Mouse (Mus musculus): ENCODE data around the gene Mrps21. TPM values are rescaled to one million over a fixed set of nuclear protein-coding genes. Genes with fewer than 3 reads are reported as not detected.
A peak's percentile ranks its signal among the peaks of the same experiment; 100 is the strongest.

The Mrps21 gene
- total RNA-seq, 2 experiments from 2014 or later: 134 to 158 TPM

DNA sequence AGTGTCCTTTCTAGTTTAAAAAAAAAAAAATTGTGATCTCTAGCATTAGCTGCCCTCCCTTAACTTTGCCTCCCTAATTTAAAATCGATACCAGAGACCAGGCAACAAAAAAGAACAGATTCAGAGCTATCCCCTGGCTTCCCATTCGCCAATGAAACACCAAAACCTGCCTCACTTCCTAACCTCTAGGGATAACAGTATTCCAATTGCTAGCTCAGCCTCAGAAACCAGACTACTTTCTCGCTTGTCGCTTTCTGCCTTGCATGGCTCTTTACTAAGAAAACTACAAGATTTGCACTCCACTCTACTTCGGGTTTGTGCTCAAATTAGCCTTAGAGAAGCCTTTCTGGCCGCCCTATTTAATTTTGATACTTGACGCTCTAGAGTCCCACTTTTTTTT is 15.2 kb downstream of the Mrps21 start:
- DNase-seq (ENCODE audit: low spot score in 2 of 2): no peak

DNA sequence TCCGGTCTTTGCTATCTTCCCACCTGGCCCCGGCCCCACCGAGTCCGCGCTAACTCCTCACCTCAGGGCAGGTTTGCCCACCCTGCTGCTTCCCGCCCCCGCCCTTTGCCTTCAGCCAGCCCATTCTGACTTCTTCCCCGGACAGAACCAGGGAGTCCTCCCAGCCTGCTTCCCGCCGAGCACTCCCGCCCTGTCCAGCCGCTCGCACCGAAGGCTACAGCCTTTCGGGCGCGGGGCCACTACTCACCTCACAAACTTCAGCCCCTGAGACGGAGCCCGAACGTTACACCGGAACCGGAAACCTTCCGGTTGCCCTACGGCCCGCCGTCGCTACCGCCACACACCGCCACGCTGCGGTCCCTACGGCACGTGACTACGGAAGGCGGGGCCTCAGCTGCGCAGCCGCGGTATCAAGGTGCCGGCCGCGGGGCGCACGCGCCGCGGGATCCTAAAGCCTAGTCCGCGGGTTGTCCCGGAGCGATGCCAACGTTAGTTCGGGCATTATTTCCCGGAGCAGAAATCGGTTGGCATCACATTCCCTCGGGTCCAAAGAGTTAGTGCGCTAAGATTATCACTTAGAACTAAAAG is 15.7 kb downstream of the Mrps21 start, which contains the start of gene Prpf3:
TSS of gene Prpf3 (minus strand) at position 384 of the 588 bp plus-strand sequence.
- peak; percentile 93 to 97 for DNase-seq (ENCODE audit: low spot score in 2 of 2)

DNA sequence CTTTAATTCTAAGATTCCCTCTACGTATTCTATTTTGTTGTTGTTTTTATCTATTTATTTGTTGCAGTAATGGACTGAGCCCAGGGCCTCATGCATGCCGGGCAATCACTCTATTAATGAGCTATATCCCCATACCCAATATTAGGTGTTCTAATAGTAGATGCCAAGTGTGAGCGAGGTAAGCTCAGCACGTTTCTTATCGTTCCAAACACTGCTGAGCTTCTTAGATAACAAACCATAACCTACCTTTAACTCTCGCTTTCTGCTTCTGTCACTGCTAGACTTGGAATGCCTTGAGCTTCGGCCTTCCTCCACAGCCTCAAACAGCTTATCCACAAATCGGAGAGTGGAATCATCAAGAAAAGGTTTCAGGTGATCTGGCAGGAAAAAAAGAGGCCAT is 20.0 kb downstream of the Mrps21 start:
- DNase-seq (ENCODE audit: low spot score in 2 of 2): no peak

DNA sequence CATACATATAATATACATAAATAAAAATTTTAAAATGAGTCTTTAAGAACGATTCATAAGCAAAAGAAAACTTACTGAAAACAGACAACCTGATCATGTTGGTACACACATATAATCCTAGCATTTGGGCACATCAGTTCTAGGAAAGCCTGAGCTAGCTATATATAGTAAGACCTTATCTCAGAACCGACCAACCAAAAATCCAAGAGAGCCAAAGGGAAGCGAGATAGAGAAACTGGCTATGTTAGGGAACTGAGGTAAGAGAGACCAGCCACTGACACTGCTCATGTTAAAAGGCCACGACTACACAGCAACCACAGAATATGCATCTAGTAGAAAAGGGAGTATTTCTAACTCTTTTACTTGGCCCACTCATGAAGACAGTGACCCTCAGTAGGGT is 20.7 kb downstream of the Mrps21 start:
- DNase-seq (ENCODE audit: low spot score in 2 of 2): no peak

DNA sequence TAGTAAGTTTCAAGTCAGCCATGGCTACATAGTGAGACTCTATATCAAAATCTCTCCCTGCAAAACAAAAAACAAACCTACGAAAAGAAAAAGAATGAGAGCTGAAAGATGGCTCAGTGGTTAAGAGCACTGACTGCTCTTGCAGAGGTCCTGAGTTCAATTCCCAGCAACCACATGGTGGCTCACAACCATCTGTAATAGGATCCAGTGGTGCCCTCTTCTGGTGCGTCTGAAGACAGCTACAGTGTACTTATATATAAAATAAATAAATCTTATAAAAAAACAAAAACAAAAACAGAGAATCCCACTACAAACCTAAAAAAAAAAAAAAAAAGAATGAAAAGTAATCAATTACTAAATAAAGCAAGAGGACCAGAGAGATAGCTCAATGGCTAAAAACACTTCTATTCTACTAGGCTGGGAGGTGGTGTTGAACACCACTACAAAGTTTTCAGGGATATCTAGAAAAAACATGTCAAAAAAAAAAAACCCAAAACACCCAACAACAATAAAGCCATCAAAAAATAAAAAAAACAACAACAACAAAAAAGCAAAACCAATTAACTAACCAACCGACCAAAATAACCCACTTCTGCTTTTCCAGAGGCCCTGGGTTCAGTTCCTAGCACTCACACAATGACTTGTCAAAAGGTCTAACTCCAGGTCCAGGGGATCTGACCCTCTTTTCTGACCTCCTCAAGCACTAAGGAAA is 28.7 kb downstream of the Mrps21 start:
- no peak for DNase-seq (ENCODE audit: low spot score in 2 of 2)

DNA sequence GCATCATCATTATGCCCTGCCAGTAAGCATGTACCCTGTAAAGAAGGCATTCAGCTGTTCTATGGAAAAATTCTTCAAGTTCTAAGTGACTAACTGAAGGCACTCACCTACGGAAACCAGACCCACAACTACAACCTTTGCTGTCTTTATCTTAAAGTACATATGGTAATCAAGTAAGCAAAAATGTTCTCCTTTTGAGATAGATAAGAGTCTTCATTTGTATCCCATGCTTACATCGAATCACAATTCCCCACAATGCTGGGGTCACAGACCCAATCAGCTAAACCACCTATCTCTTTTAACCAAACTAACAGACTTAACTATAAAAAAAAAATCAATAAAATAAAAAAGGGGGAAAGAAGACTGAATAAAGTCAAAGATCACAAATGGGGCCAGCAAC is 32.1 kb downstream of the Mrps21 start:
- DNase-seq (ENCODE audit: low spot score in 2 of 2): no peak

DNA sequence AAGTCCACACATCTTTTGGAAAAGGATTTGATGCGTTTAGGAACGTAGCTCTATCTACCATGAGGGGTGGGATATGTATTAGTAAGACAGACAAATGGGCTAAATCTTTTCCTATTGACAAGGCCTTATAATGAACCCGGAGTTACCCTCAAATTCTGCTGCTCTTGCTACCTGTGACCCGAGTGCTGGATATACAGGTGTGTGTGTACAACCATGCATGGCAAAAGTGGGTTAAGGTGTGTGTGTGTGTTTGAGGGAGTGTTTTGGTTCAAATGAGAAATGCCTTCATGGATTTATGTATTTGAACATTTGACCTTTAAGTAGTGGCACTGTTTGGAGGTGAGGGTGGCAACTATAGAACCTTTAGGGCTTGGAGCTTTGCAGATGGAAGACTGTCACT is 42.3 kb downstream of the Mrps21 start:
- no peak for DNase-seq (ENCODE audit: low spot score in 2 of 2)

DNA sequence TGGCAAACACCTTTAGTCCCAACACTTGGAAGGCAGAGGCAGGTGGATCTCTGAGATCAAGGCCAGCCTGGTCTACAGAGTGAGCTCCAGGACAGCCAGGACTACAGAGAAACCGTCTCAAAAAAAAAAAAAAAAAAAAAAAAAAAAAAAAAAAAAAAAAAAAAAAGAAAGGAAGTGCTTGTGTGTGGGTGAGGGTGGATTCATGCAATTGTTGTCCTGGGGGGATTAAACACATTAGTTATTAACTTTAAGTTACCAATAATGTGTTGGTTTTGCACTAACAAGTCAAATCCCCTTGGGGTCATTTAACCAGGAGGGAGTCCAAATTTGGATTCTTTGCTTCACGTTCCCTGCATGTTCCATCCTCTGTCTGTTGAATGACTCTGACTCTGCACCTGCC is 45.0 kb downstream of the Mrps21 start:
- DNase-seq (ENCODE audit: low spot score in 2 of 2): no peak

DNA sequence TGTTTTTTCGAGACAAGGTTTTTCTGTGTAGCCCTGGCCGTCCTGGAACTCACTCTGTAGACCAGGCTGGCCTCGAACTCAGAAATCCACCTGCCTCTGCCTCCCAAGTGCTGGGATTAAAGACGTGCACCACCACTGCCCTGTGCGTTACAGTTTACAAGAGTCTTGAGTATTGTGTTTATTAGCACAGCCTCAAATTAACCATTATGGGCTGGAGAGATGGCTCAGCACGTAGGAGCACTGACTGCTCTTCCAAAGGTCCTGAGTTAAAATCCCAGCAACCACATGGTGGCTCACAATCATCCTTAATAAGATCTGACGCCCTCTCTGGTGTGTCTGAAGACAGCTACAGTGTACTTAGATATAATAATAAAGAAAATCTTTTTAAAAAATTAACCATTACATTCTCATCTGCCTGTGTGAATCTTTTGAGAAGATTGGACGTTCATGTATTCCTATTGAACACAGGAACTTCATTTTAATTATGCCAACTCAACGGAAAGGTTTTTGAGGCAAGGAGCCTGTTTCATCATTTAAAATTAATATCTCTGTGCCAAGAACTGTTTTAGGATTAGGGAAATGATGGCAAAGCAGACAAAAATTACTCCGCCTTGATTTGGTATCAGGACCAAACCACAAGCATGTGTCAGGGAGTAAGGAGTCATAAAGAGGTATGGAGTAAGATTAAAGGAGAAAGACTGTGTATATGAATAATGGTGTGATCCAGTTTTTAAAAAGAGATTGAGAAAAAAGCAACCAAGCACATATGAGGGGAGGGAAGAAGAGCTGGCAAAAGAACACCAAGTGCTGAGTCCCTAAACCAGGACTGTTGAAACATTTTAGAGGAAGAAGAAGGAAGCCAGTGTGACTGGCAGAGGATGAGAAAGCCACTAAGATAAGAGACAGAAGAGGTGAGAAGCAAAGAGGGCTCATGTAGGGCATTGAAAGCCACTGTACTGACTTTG is 51.0 kb downstream of the Mrps21 start:
- DNase-seq (ENCODE audit: low spot score in 2 of 2): peak in 1 of 2 experiments; percentile 24

DNA sequence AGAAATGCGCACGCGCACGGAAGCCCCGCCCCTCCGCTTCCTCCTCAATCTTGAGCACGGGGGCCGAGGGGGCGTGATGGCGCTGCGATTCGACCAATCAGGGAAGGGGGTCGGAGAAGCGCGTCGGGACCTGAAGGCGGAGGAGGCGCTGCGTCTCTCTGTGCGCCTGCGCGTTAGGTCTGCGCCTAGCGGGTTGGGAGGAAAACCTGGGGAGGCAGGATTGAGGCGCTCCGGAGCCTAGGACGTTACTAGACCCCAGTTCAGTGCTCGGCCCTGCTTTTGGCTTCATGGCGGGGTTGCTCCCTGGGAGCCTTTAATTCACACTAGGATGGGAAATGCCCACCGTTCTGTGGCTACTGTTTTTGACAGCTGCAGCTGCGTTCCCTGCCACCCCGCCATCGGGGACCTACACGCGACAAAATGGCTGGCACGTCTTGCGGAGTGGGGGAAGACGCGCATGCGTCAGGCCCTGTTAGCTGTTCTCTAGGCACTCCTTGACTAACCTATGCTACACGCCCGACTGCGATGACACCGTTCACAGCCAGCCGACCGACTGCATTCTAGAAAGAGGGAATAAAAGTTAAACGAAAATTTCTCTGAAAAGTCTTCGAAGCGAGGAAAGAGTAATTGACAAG is 51.9 kb downstream of the Mrps21 start:
- peak; percentile 99 to 100 for DNase-seq (ENCODE audit: low spot score in 2 of 2)

DNA sequence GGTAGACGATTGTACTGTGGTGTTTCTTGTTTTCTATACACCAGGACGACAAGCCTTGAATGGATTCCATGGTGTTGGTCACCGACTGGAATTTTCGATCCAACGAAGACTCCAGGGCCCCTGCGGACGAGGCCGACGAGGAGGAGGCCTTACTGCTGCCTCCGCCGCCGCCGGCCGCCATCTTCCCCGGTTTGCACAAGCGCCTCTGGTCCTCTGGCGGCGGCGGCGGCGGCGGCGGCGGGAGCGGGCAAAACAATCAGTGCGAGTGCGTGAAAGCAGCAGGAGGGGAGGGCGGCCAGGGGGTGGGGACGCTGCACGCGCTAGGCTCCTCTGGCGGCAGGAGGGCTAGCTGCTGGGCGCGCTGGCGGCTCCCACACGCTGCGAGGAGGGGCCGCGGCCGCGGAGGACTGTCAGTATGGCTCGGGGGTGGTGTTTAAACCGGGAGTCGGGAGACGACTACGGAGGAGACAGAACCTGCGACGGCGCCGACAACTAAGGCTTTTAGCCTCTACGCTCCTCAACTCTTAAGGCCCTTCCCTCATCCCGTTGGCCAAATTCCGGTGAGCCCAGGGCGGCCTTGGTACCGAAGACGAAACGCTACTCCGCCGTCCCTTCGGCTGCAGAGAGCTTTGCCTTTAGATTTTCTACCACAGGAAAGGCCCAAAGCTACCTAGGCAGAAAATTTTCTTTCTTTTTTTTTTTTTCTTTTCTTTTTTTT is 52.6 kb downstream of the Mrps21 start, which contains the start of gene Rprd2:
TSS of gene Rprd2 (minus strand) at position 293 of the 718 bp plus-strand sequence.
- DNase-seq (ENCODE audit: low spot score in 2 of 2): peak; percentile 76 to 87

DNA sequence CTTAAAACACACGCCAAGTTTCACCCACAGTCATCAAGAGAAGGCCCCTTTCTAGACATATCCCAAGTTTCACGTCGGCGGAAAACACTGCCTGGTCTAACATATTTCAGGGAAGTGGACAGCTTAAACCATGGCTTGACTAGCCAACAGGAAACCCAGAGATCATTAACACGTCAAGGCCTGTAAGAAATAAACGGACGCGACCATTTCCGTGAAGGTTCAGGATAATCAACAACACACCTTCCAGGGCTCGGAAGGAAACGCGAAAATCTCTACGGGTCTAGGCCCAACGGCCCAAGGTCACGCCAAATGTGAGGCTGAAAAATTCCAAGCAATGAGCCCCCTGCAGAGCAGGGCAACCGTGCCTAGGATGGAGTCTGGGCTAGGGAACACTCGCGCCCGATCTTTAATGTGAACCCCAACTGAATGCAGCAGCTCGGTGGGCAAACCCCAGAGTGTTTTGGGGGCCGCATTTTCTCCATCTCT is 53.2 kb downstream of the Mrps21 start:
- peak in 1 of 2 experiments; percentile 41 for DNase-seq (ENCODE audit: low spot score in 2 of 2)

DNA sequence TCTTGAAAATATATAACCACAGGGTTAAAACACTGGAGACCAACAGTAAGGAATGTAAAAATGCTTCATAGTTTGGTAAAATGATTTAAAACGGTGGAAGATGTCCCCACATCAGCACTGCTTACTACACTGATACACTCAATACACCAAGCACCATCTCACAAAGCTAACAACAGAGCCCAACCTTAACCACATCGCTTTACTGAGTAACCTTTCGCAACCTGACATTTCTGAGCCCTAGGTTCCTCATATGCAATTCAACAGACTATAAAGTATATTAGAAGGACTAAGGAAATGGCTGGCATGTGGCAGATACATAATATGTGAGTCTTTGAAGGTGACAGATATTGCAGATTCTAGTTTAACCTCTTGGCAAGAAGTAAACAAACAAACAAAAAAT is 54.6 kb downstream of the Mrps21 start:
- DNase-seq (ENCODE audit: low spot score in 2 of 2): no peak

Other genes with a start within 250 kb of the Mrps21 start
- 100 to 1,000 TPM; 322 to 323 TPM for gene Ensa, start 246.5 kb downstream of the Mrps21 start, total RNA-seq (2021)
- 10 to 100 TPM; 56.9 to 62.7 TPM for gene Mcl1, start 212.7 kb downstream of the Mrps21 start, total RNA-seq (2021)
- 1 to 10 TPM; 7.1 to 7.4 TPM for gene Adamtsl4, start 183.6 kb downstream of the Mrps21 start, total RNA-seq (2021)
- gene Ecm1, start 131.9 kb downstream of the Mrps21 start, total RNA-seq (2021): 10 to 100 TPM in 1 of 2 experiments, 1 to 10 TPM in 1; 10.0 to 10.5 TPM
- gene Tars2, start 111.3 kb downstream of the Mrps21 start, total RNA-seq (2021): 10 to 100 TPM; 41.5 to 41.7 TPM
- 10 to 100 TPM; 60.1 to 63.0 TPM for gene Rprd2, start 52.7 kb downstream of the Mrps21 start, total RNA-seq (2021)
- gene Prpf3, start 15.6 kb downstream of the Mrps21 start, total RNA-seq (2021): 10 to 100 TPM; 33.8 to 34.4 TPM
- gene Ciart, start 10.7 kb upstream of the Mrps21 start, total RNA-seq (2021): 10 to 100 TPM in 1 of 2 experiments, 1 to 10 TPM in 1; 9.2 to 11.7 TPM
- 1 to 10 TPM; 2.2 to 3.0 TPM for gene BC028528, start 20.5 kb upstream of the Mrps21 start, total RNA-seq (2021)
- gene Aph1a, start 22.4 kb upstream of the Mrps21 start, total RNA-seq (2021): 10 to 100 TPM; 61.1 to 70.2 TPM
- gene Car14, start 33.2 kb upstream of the Mrps21 start, total RNA-seq (2021): 10 to 100 TPM in 1 of 2 experiments, 1 to 10 TPM in 1; 9.9 to 10.8 TPM
- 10 to 100 TPM; 88.3 to 89.6 TPM for gene Anp32e, start 57.7 kb upstream of the Mrps21 start, total RNA-seq (2021)
- 10 to 100 TPM; 40.5 to 42.5 TPM for gene Plekho1, start 124.5 kb upstream of the Mrps21 start, total RNA-seq (2021)
- 10 to 100 TPM; 43.7 to 45.6 TPM for gene Vps45, start 186.9 kb upstream of the Mrps21 start, total RNA-seq (2021)
- gene Otud7b, start 233.0 kb upstream of the Mrps21 start, total RNA-seq (2021): 10 to 100 TPM; 40.1 to 40.8 TPM

Data from layer of hippocampus, adult 18-20 months (tissue).